Mouse (Mus musculus): ENCODE data around the gene Olfr1349.

DNA sequence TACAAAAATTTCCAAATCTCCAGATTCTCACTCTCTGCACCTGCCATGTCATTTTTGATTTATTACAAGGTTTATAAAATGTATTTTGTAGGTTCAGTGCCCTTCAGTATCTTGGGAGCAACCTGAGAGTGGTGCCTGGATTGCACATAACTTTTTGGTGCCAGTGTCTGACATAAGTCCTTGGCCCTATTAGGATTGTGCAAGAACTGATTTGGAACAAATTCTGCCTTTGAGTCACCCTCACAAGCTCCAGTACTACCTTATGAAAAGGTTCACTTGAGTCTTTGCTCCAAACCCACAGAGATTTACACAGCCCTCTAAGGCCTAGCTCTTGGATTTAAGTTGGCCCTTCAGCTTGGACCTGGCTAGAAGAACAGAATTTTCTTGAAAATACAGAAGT is 55.8 kb downstream of the Olfr1349 start, which contains the start of gene Olfr1346:
- no peak for TF ChIP-seq POLR2A (IDR thresholded peaks at IDR 0.05; ENCODE audit: low read depth, low read length)
- TF ChIP-seq CTCF (IDR thresholded peaks at IDR 0.05; ENCODE audit: borderline replicate concordance, insufficient read depth, low read length), result no peak

All from embryonic fibroblast, embryonic 13.5 days (primary cell).